Mouse (Mus musculus): ENCODE measurements around the gene Sag. TPM values are rescaled to one million over a fixed set of nuclear protein-coding genes. Genes with fewer than 3 reads are reported as not detected.

Sag gene
- total RNA-seq, 2 experiments from 2014 or later, result 3.1 to 3.4 TPM

- intact Hi-C loops (cut with DNase I), result no loop called here
- DNase-seq (ENCODE audit: low spot score in 2 of 2), result no peak
Observed at GRCm38 (mm10) chr1:87852081-87852790, 48.8 kb downstream of the Sag start.

GRCm38 (mm10) chr1:87852892-87853600 is 49.6 kb downstream of the Sag start, which contains the start of gene Dgkd:
Gene Dgkd (plus strand): TSS chr1:87853287.
- peak; percentile 58 to 67 for DNase-seq (ENCODE audit: low spot score in 2 of 2)
- intact Hi-C loops (cut with DNase I), result no loop called here

- DNase-seq (ENCODE audit: low spot score in 2 of 2), result peak; percentile 28 to 43
- intact Hi-C loops (cut with DNase I), result no loop called here
Observed at GRCm38 (mm10) chr1:87853601-87854361, 50.3 kb downstream of the Sag start.

GRCm38 (mm10) chr1:87854411-87854810 is 50.9 kb downstream of the Sag start:
- intact Hi-C loops (cut with DNase I), result no loop called here
- DNase-seq (ENCODE audit: low spot score in 2 of 2), result no peak

- intact Hi-C loops (cut with DNase I), result loop anchor here (5.0 kb wide), 2 partner anchors 57 to 77 kb away; no protein-coding TSS in a partner anchor
Observed at GRCm38 (mm10) chr1:87854851-87855251, 51.4 kb downstream of the Sag start.

DNA sequence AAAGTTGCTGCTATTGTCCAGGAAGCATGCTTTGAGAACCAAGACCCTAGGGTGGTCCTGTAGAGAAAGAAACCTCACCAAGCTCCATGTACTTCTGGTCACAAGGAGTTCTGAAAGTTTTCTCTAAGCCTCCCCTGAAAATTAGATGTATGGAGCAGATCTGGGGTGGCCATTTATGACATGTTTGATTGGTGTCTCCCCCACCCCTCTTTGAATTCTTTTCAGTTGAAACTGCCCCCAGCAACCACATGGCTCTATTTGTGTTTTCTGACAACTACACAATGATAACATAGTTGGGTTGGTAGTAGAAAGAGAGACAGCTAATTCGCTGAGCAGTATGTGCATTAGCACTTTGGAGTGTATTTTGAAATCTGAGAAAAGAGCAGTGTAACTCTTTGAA is 52.0 kb downstream of the Sag start:
- intact Hi-C loops (cut with DNase I), result loop anchor here (5.0 kb wide), 2 partner anchors 57 to 77 kb away; no protein-coding TSS in a partner anchor
- no peak for DNase-seq (ENCODE audit: low spot score in 2 of 2)

More at GRCm38 (mm10) chr1:87854851-87855251, 51.4 kb downstream of the Sag start:
- DNase-seq (ENCODE audit: low spot score in 2 of 2), result no peak

- intact Hi-C loops (cut with DNase I), result loop anchor here (5.0 kb wide), 2 partner anchors 55 to 75 kb away; no protein-coding TSS in a partner anchor
- peak; percentile 24 to 85 for DNase-seq (ENCODE audit: low spot score in 2 of 2)
Observed at GRCm38 (mm10) chr1:87856823-87857222, 53.3 kb downstream of the Sag start.

- intact Hi-C loops (cut with DNase I), result loop anchor here (5.0 kb wide), 2 partner anchors 54 to 74 kb away; no protein-coding TSS in a partner anchor
- DNase-seq (ENCODE audit: low spot score in 2 of 2), result no peak
Observed at GRCm38 (mm10) chr1:87858031-87858430, 54.6 kb downstream of the Sag start.

DNA sequence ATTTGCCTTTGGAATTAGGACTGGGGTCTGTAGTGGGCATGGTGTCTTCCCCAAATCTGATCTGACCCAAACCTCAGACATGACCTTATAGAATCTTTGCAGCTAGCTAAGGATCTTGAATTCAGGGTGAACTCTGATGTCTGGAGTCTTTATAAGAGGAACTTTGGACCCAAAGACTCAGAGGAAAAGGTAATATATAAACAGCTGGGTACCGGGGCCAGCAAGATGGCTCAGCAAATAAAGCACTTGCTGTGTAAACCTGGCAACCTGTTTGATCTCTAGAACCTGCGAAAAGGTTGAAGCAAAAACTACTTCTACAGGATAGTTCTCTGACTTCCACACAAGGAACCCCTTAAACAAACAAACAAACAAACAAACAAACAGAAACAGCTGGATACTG is 55.0 kb downstream of the Sag start:
- no peak for DNase-seq (ENCODE audit: low spot score in 2 of 2)
- intact Hi-C loops (cut with DNase I), result loop anchor here (5.0 kb wide), 2 partner anchors 54 to 74 kb away; no protein-coding TSS in a partner anchor

DNA sequence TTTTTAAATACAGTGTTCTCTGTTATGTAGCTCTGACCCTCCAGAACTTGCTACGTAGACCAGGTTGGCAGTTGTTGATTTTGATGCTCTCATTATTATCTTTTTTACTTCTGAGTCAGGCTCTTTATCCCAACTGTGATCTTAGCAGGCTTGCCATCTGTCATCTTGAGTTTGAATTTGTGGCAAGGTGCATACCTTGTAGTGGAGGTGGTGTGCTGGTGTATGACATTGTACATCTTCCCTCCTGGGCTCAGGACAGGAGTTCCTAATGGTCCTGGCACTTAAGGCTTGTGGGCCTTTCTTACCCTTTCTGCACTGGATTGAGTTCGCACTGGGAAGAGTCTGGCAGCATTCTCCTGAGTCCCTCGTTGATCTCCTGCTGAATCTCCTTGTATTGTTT is 60.1 kb downstream of the Sag start:
- intact Hi-C loops (cut with DNase I), result no loop called here
- DNase-seq (ENCODE audit: low spot score in 2 of 2), result no peak

DNA sequence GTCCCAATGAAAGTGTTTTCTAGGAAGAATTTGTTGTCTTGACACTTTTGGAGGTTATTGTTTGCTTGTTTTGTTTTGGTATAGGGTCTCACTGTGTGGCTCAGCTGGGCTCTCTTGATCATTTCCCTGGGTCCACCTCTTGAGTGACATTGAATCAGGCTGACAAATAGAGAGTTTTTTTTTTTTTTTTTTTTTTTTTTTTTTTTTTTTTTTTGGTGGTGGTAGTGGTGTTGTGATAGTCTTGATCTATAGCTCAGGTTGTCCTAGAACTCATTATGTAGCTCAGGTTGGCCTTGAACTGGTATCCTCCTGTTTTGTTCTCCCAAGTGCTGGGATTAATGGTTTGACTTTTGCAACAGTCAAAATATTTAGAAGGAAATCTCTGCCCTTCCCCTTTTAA is 61.4 kb downstream of the Sag start:
- intact Hi-C loops (cut with DNase I), result no loop called here
- no peak for DNase-seq (ENCODE audit: low spot score in 2 of 2)

- intact Hi-C loops (cut with DNase I), result no loop called here
- peak in 1 of 2 experiments; percentile 20 for DNase-seq (ENCODE audit: low spot score in 2 of 2)
Observed at GRCm38 (mm10) chr1:87866672-87867071, 63.2 kb downstream of the Sag start.

DNA sequence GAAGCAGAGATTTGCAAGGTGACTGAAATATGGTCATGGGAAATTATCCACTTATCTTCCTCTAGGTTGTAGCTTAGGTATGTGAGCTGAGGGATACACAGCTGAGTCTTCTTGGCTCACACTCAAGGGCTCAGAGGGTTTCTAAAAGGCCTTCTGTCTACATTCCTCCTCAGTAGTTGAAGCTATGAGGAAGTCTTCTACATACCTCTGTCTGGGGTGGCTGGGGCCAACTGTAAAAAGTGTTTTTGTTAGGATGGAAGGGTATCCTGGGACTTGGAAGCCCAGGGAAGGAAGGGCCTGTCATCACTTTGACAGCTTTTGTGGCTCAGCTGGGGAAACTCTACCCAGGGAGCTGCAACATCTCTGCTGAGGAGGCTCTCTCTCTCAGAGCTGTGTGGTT is 68.1 kb downstream of the Sag start:
- intact Hi-C loops (cut with DNase I), result no loop called here
- no peak for DNase-seq (ENCODE audit: low spot score in 2 of 2)

DNA sequence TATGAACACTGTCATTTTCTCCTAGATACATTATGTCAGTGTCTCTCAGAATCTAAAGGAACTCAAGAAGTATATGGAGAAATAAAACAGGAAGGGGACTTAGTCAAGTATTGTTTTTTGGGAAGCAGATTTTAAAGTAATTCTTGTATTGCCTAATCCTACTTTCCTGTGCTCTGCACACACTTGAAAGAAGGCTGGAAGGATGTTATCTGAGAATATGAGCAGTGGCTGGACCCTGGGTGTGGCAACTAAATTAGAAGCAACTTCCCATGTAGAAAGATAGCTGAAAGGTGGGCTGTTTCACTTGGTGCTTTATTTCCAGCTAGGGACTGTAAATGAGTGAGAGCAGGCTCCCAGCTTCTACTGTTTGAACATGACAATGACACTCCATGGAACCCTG is 69.6 kb downstream of the Sag start:
- intact Hi-C loops (cut with DNase I), result no loop called here

DNA sequence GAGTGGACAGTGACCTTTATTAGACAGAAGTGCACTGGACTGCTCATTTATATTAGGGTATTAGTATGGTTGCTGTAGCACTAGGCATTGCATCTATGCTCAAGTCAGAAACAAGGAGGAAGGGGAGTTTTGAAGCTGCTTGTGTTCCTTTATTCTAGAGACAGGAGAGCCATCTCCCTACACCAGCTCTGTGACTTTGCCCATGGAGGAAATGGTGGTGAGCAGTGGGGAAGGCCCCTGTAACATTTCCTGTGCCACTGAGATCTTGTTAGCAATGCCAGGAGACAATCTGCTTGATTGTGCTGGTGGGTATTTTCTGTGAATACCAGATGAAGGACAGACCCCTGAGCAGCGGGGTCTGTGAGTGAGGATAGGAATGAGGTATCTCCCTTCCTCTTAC is 72.6 kb downstream of the Sag start:
- intact Hi-C loops (cut with DNase I), result loop anchor here (5.0 kb wide), 1 partner anchor 36 kb away; no protein-coding TSS in a partner anchor
- no peak for DNase-seq (ENCODE audit: low spot score in 2 of 2)

More for the DNA sequence above, 69.6 kb downstream of the Sag start:
- DNase-seq (ENCODE audit: low spot score in 2 of 2), result no peak

GRCm38 (mm10) chr1:87877552-87878283 is 74.2 kb downstream of the Sag start:
- DNase-seq (ENCODE audit: low spot score in 2 of 2), result no peak
- intact Hi-C loops (cut with DNase I), result loop anchor here (5.0 kb wide), 1 partner anchor 35 kb away; no protein-coding TSS in a partner anchor

GRCm38 (mm10) chr1:87879034-87879433 is 75.6 kb downstream of the Sag start:
- DNase-seq (ENCODE audit: low spot score in 2 of 2), result no peak
- intact Hi-C loops (cut with DNase I), result loop anchor here (5.0 kb wide), 1 partner anchor 33 kb away; no protein-coding TSS in a partner anchor

GRCm38 (mm10) chr1:87879494-87880325 is 76.2 kb downstream of the Sag start:
- peak; percentile 70 to 76 for DNase-seq (ENCODE audit: low spot score in 2 of 2)
- intact Hi-C loops (cut with DNase I), result loop anchor here (5.0 kb wide), 1 partner anchor 33 kb away; no protein-coding TSS in a partner anchor

Data from left cerebral cortex, postnatal 25 days (tissue).